Mouse (Mus musculus): Measurements from ENCODE around the gene Cntnap5a.

The Cntnap5a gene

GRCm38 (mm10) chr1:115684518-115685368 is at the start of gene Cntnap5a:
Gene Cntnap5a, plus strand, starts transcription at chr1:115684756.
- peak; percentile 24 to 42 for DNase-seq (ENCODE audit: low spot score in 2 of 2)

GRCm38 (mm10) chr1:115646921-115647320 is 37.6 kb upstream of the Cntnap5a start:
- no peak for DNase-seq (ENCODE audit: low spot score in 2 of 2)

DNA sequence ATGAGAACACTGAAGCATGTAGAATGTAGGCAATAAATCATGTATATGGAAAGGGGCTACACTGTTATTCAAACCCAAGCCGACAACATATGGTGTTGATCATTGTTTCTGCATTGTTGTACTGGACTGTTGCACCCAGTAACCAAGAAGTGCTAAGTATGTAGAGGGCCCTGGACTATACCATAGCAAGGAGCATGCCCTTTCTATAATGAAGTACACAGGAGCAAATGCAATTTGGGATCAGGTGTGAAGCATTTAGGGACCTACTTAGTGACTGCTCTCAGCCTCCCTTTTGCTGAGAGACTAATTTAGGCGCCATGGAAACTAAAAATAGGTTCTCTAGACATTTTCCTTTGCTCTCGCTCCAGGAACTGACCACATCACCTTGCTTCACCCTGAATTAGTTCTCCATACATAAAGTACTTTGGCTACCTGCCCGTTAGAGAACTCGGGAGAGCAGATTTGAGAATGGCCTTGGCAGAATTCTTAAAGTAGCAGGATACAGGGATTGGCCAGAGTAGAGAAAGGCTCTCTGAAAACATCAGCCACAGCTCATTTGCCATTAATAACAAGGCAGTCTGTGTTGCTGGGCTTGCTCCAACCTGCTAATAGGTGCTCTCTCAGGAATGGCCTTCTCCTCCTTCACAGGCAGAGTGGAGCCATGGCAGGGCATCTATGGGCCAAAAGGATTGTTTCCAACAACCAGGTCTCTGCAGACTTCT is 26.1 kb upstream of the Cntnap5a start:
- no peak for DNase-seq (ENCODE audit: low spot score in 2 of 2)

GRCm38 (mm10) chr1:115686494-115686893 is 1.9 kb downstream of the Cntnap5a start:
- DNase-seq (ENCODE audit: low spot score in 2 of 2): no peak

DNA sequence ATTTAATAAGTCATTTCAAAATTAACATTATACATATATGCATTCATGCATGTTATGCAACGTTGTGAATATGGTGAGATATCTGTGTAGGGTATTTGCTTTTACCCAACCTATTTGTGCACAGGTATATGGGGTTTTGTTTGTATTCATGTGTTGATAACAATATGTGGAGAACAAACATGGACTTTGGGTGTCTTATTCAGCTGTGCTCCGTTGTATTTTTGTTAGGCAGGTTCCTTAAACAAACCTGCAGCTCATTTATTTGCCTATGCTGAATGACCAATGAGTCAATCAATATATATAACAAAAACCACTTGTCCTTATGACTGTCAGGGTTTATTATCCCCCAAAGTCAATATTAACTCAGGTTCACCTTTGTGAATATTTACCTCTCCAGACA is 15.2 kb downstream of the Cntnap5a start:
- no peak for DNase-seq (ENCODE audit: low spot score in 2 of 2)

DNA sequence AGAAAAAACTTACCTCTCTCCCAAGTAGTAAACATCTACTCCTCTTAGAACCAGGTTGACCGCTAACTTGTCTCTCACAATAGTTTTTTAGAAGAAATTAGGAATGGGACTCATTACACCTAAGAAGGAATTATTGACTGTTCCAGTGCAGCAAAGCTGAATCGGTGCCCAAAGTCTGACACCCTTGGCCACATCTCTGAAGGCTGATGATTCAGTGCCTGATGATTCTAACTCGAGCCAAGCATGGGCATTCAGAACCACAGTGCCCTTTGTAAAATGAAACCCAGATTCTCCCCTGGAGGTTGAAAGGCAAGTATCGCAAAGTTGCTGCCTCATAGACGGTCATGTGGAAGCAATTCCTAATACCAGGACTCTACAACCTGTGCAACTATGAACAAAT is 58.0 kb downstream of the Cntnap5a start:
- DNase-seq (ENCODE audit: low spot score in 2 of 2): no peak

GRCm38 (mm10) chr1:115745569-115745968 is 61.0 kb downstream of the Cntnap5a start:
- no peak for DNase-seq (ENCODE audit: low spot score in 2 of 2)

- no peak for DNase-seq (ENCODE audit: low spot score in 2 of 2)
These were observed 100.2 kb downstream of the Cntnap5a start for GRCm38 (mm10) chr1:115784737-115785136.

GRCm38 (mm10) chr1:115842591-115842990 is 158.0 kb downstream of the Cntnap5a start:
- no peak for DNase-seq (ENCODE audit: low spot score in 2 of 2)

DNA sequence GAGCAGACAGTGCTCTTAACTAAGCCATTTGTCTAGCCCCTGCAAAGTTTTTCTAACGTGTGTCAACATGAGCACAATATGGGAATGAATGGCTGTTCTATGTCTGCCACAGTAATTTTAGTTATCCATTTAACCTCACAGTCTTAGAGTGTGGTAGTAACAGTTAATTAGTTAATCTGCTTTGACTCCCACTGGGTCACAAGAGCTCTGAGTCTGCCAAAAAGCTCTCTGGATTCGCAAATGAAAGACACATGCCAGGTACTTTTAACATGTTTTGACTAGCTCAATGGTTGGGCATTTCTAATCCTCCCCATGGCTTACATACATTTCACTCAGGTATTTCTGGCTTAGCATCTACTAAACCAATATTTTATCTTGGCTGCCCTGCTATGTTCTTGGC is 163.0 kb downstream of the Cntnap5a start:
- DNase-seq (ENCODE audit: low spot score in 2 of 2): no peak

DNA sequence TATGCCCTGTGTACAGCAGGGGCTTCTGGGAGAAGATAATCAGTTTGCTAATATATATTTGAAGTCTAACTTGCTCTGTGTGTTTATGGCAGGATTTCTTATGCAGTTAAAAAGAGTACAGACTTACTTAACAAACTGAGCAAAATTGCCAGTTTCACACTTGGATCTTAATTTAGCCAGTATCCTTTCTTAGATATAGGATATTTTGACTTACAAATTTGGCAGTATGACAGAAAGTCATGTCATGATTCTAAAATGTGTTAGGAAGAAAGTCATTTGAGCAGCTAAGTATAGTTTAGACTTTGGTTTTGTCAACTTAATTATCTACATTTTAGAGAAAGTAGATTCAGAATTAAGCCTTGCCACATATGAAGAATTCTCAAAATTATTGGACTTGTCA is 167.7 kb downstream of the Cntnap5a start:
- DNase-seq (ENCODE audit: low spot score in 2 of 2): no peak

DNA sequence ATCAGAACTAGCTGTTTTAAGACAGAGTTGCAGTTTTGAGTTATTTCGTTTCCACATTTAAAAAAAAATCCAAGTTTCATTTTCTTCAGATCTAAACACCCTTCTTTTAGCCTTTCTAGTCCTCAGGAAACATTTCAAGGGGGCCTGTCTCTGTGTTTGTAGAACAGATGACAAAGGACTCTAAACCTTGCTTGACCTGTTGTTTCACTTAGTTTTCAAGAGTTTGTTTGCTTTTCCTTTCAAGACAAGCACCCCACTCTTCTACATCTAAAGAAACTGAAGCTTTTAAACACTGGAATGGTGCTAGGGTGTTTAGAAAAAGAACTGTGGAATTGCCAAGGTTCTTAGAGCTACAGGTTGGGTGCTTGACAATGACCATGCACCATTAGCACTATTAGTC is 233.8 kb downstream of the Cntnap5a start:
- no peak for DNase-seq (ENCODE audit: low spot score in 2 of 2)

DNA sequence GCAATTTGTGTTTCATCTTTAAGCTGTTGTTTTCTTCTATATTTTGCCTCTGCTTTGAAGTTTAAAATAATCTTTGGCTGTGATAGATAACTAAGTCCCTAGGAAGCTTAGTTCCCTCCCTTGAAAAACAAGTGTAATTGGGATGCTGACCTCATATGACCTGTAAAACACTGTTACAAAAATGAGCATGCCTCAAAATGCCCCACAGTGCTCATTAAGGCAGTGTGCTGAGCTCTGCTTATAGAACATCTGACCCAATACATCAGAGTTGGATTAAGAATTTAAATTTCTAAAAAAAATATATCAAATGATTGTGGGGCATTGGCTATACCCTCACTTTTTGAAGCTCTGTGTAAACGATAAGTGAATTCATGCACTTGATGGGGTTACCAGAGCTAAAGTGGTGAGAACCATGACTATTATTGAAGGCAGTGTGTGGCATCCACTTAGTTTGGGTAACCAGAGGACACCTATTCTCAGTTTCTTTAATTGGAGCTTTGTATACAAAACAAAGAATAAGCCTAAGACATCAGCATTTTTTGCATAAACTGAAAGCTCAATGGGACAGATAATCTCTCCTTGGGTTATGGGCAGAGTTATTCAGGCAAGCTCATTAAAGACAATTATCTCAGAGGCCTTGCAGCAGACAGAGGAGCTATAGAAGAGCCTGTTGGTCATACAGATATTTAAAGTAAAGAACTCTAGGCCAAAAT is 241.6 kb downstream of the Cntnap5a start:
- DNase-seq (ENCODE audit: low spot score in 2 of 2): no peak

DNA sequence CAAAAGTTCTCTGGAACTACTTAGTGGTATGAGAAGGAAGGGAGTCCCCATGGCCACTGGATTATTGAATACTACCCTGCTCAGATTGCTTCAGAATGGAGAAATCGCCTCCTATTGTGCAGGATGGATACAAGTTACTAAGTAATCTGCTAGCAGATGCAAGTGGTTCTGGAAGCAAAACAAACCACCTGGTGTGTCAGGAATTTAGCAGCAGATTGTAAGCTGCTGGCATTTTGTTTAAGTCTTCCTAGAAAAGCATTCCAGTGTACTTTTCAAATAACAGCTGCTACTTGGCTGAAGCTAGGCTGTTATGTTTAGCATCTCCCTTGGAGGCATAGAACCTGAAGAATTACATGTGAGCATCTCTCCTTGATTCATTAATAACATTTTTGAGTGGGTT is 247.5 kb downstream of the Cntnap5a start:
- DNase-seq (ENCODE audit: low spot score in 2 of 2): no peak

GRCm38 (mm10) chr1:115945892-115946291 is 261.3 kb downstream of the Cntnap5a start:
- no peak for DNase-seq (ENCODE audit: low spot score in 2 of 2)

DNA sequence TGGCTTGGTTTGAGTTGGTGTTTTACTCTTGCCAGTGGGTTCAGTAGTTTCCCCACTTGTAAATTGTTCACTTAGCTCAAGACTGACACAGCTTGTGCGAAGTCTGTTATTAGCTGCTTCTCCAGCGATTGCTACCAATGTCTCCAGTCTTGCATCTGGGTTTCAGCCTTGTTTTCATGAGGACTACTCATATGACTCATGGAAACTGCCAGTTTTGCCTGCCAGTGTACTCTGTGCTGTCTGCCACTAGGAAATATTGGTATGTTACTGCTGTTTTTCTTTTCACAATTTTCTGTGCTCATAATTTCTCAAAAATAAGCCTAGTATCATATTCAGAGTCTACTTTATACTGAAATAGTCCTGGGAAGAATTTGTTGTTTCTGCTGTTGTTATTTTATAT is 272.0 kb downstream of the Cntnap5a start:
- DNase-seq (ENCODE audit: low spot score in 2 of 2): no peak

GRCm38 (mm10) chr1:115964993-115965575 is 280.5 kb downstream of the Cntnap5a start:
- no peak for DNase-seq (ENCODE audit: low spot score in 2 of 2)

GRCm38 (mm10) chr1:115990204-115990603 is 305.6 kb downstream of the Cntnap5a start:
- no peak for DNase-seq (ENCODE audit: low spot score in 2 of 2)

DNA sequence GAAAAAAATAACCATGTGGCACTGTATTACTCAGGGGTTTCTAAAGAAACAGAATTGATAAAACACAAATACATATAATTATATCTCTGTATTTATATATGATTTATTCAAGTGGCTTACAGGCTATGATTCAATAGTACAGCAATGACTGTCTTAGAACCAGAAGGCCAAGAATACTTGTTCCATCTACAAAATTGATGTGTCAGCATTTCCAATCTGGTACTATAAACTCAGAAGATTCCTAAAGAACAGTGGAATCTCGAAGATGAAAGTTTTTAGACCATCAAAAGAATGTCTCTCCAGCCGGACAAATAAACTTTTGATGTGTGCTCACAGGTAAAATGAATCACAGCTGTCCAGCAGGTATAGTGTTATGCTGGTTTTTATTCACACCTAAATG is 331.2 kb downstream of the Cntnap5a start:
- no peak for DNase-seq (ENCODE audit: low spot score in 2 of 2)

DNA sequence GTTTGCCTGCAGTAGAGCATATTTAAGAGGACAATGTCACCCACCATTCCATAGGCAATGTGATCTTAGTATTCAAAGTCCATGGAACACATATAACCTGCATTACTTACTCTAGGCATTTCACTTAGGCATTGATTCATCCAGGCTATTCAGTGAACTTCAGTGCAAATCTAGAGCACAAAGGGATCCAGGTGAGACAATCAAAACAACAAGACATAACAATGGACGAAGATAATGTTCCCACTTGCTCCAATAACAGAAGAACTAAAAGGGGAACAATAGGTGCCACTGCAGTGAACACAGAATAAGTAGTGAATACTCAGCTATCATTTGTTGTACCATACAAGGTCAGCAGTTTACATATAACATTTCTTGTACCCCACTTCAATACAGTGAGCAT is 345.1 kb downstream of the Cntnap5a start:
- no peak for DNase-seq (ENCODE audit: low spot score in 2 of 2)

DNA sequence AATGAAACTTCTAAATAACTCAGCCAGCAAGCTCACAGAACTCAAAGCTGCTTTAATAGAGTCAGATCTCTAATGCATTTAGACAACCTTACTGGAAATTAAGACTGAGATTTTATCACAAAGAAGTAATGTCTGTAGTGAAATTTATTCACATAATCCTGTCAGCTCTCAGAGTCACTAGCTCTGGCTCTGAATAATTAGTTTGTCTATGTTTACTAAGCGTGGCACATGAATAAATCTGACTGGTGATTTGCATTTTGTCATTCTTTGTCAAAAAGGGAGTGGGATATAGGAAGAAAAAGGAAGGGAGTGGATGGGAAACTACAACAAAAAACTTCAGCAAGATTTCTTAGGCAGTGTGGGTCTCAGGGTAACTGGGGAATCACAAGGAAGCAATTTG is 351.3 kb downstream of the Cntnap5a start:
- DNase-seq (ENCODE audit: low spot score in 2 of 2): no peak

DNA sequence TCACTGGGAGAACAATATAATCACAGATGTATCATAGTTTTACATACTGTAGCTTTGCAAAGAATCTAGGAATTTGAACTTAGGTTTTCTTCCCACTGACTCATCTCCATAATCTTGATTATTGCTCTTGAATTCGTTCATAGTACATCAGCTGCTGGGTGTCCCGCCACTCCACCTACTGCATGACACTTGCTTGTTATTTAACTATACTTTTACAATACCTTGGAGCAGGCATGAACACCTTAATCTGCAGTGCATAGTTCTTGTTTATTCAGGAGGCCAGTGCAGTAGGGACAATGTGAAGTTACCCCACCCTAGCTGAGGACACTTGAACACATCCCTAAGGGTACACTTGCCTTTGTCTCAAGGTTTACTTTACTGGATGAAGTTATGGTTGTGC is 352.3 kb downstream of the Cntnap5a start:
- no peak for DNase-seq (ENCODE audit: low spot score in 2 of 2)

All from frontal cortex, postnatal 14 days (tissue).